Mouse (Mus musculus): ENCODE measurements around the gene Map3k6.

DNA sequence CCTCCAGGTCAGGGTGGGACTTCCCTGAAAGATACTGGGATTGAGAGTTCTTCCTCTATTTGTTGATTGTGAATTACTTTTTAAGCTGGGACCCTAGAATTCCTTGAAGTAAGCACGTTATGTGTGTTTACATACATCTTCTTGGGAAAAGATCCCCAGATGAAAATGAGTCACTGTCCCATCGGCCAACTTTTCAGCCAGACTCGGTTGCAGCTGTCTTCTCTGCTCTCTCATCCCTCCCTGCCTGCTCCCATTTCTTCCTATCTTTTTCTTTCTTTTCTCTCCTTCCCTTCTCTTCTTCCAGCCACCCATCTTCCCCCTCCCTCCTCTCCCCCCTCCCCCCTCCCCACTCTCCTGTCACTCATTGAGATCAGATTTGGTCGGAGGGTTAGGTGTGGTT is 45.6 kb upstream of the Map3k6 start:
- TF ChIP-seq POLR2A (IDR thresholded peaks at IDR 0.05; ENCODE audit: borderline replicate concordance, extremely low read depth, insufficient read depth, insufficient read length, poor library complexity, severe bottlenecking) (no peak), CTCF (IDR thresholded peaks at IDR 0.05; ENCODE audit: borderline replicate concordance, extremely low read depth, insufficient read depth, insufficient read length) (no peak)
